8 mouse cellular contexts compared by ENCODE assay signal in the genomic region with DNA sequence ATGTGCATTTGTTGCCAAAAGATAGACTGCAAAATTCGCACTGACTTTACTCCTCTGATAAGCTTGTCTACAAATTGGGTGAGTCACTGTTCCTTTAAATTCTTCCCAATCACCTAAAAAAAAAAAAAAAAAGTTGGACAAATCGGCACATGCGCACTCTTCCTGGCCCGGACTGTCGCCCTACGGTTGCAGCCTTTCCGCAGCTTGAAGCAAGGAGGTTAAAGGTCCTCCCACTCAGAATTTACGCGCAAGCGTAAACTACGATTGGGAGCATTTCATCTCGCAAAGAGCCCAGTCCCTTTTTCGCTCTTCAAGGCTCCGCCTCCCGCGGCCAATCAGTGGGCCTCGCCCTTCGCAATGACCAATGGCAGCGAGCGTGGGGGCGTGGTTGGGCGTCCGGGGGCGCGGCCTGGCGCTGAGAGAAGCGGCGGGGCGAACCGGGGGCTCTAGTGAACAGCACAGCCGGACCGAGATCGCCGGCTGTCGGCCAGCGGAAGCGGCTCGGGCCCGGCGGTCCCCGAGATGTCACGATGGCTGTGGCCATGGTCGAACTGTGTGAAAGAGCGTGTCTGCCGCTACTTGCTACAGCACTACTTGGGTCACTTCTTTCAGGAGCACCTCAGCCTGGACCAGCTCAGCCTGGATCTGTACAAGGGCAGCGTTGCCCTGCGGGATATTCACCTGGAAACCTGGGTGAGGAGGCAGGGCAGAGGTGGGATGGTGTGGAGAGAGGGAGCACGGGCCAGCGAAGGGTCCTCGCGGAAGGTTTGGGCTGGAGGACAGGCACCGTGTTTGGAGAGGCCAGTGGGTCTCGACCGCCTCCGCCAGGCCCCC. TPM values are rescaled to one million over a fixed set of nuclear protein-coding genes. Genes with fewer than 3 reads are reported as not detected.
DNase-seq lines count a peak whose midpoint lies in the region; ATAC-seq and TF ChIP-seq lines count a peak whose summit lies in the region.

A gene (plus strand): TSS at position 395 of the 834 bp plus-strand sequence.

- peaks cover 27% of the 10 kb centered on the region for H3K36me3 ChIP-seq in embryonic facial prominence, embryonic 13.5 days
- no peaks in the 10 kb centered on the region for H3K36me3 ChIP-seq in kidney, adult 2 months (ENCODE audit: control insufficient read depth, insufficient read depth, low read length)
- H3K36me3 ChIP-seq in limb, embryonic 12.5 days, result peaks cover 30% of the 10 kb centered on the region
- peaks cover 17% of the 10 kb centered on the region; the same call in 1 of the 2 replicates for H3K36me3 ChIP-seq in midbrain, embryonic 15.5 days (replicated peaks)
- H3K36me3 ChIP-seq in spleen, adult 2 months (ENCODE audit: control insufficient read depth, insufficient read depth, low read length), result peaks cover 14% of the 10 kb centered on the region

- peak within 1 kb of the TSS; percentile 95 for H3K9ac ChIP-seq in embryonic facial prominence, embryonic 13.5 days
- peak within 1 kb of the TSS; percentile 87 for H3K9ac ChIP-seq in limb, embryonic 12.5 days (replicated peaks)
- H3K9ac ChIP-seq in midbrain, embryonic 15.5 days, result peak within 1 kb of the TSS; percentile 90

- H3K4me1 ChIP-seq in embryonic facial prominence, embryonic 13.5 days, result peaks cover 14% of the 10 kb centered on the region
- peaks cover 3% of the 10 kb centered on the region; the same call in 1 of the 2 replicates for H3K4me1 ChIP-seq in kidney, adult 2 months (ENCODE audit: control insufficient read depth, insufficient read depth, low read length)
- H3K4me1 ChIP-seq in limb, embryonic 12.5 days (replicated peaks), result peaks cover 9% of the 10 kb centered on the region
- peaks cover 22% of the 10 kb centered on the region for H3K4me1 ChIP-seq in midbrain, embryonic 15.5 days
- peaks cover 5% of the 10 kb centered on the region; the same call in 1 of the 2 replicates for H3K4me1 ChIP-seq in spleen, adult 2 months (ENCODE audit: control insufficient read depth, insufficient read depth, insufficient read length)

- H3K4me2 ChIP-seq in embryonic facial prominence, embryonic 13.5 days, result peak within 1 kb of the TSS; percentile 95
- peak within 1 kb of the TSS; percentile 92 for H3K4me2 ChIP-seq in limb, embryonic 12.5 days
- H3K4me2 ChIP-seq in midbrain, embryonic 15.5 days, result peak within 1 kb of the TSS; percentile 92

- DNase-seq in 3134 (ENCODE audit: extremely low read depth, insufficient read length, low spot score), result peak; percentile 95
- peak; percentile 99 for DNase-seq in adrenal gland, postnatal 36 days
- peak; percentile 99 to 100 for DNase-seq in heart, adult 18-20 months
- DNase-seq in kidney, adult 2 months, result peak; percentile 99
- peak; percentile 98 to 99 for DNase-seq in spleen, adult 2 months (ENCODE audit: low read depth in 1 of 2, low spot score in 2 of 2)

- peak; percentile 86 for ATAC-seq in embryonic facial prominence, embryonic 13.5 days (ENCODE audit: insufficient number of reproducible peaks, insufficient read depth, low FRiP score, low TSS enrichment, low read depth)
- ATAC-seq in limb, embryonic 12.5 days (ENCODE audit: insufficient number of reproducible peaks, insufficient read depth, low FRiP score, low TSS enrichment, low read depth), result peak; percentile 90
- ATAC-seq in midbrain, embryonic 15.5 days (replicated peaks), result peak; percentile 93

- no peak for TF ChIP-seq CTCF in kidney, adult 2 months (conservative IDR thresholded peaks at IDR 0.05; ENCODE audit: insufficient read depth, insufficient read length, low read depth, low read length)
- TF ChIP-seq CTCF in spleen, adult 2 months (IDR thresholded peaks at IDR 0.05; ENCODE audit: extremely low read depth, insufficient read depth, insufficient read length, insufficient replicate concordance), result no peak

- peak within 1 kb of the TSS; percentile 73; the same call in 1 of the 2 replicates for H3K27ac ChIP-seq in embryonic facial prominence, embryonic 13.5 days
- peak within 1 kb of the TSS; percentile 79 for H3K27ac ChIP-seq in kidney, adult 2 months (ENCODE audit: insufficient read depth, low read depth, low read length)
- H3K27ac ChIP-seq in limb, embryonic 12.5 days, result peak within 1 kb of the TSS; percentile 74
- peak within 1 kb of the TSS; percentile 59 for H3K27ac ChIP-seq in midbrain, embryonic 15.5 days
- H3K27ac ChIP-seq in spleen, adult 2 months (ENCODE audit: insufficient read depth, low read length), result peak within 1 kb of the TSS; percentile 81

- peak; percentile 63 for TF ChIP-seq POLR2A in kidney, adult 2 months (IDR thresholded peaks at IDR 0.05; ENCODE audit: low read depth, low read length)
- peak; percentile 51 for TF ChIP-seq POLR2A in spleen, adult 2 months (IDR thresholded peaks at IDR 0.05; ENCODE audit: low read depth, low read length)

- H3K27me3 ChIP-seq in embryonic facial prominence, embryonic 13.5 days, result no peaks in the 10 kb centered on the region
- no peaks in the 10 kb centered on the region for H3K27me3 ChIP-seq in kidney, adult 2 months (replicated peaks; ENCODE audit: control insufficient read depth, insufficient read depth, low read length)
- H3K27me3 ChIP-seq in limb, embryonic 12.5 days, result no peaks in the 10 kb centered on the region
- H3K27me3 ChIP-seq in midbrain, embryonic 15.5 days (replicated peaks), result no peaks in the 10 kb centered on the region
- no peaks in the 10 kb centered on the region for H3K27me3 ChIP-seq in spleen, adult 2 months (ENCODE audit: control insufficient read depth, insufficient read depth, low read length)

- WGBS in embryonic facial prominence, embryonic 13.5 days, result under 1% methylated on average over 55 of the region's 55 CpGs
- WGBS in kidney, adult 2 months, result under 1% methylated on average over 55 of the region's 55 CpGs
- WGBS in limb, embryonic 12.5 days, result under 1% methylated on average over 55 of the region's 55 CpGs
- WGBS in midbrain, embryonic 15.5 days, result under 1% methylated on average over 55 of the region's 55 CpGs
- under 1% methylated on average over 55 of the region's 55 CpGs for WGBS in spleen, adult 2 months

- H3K4me3 ChIP-seq in embryonic facial prominence, embryonic 13.5 days, result peak within 1 kb of the TSS; percentile 89
- peak within 1 kb of the TSS; percentile 81 for H3K4me3 ChIP-seq in kidney, adult 2 months (ENCODE audit: insufficient read depth, low read depth, low read length)
- H3K4me3 ChIP-seq in limb, embryonic 12.5 days (replicated peaks), result peak within 1 kb of the TSS; percentile 86
- H3K4me3 ChIP-seq in midbrain, embryonic 15.5 days, result peak within 1 kb of the TSS; percentile 71
- H3K4me3 ChIP-seq in spleen, adult 2 months (ENCODE audit: extremely low read depth, insufficient read depth, insufficient read length), result peak within 1 kb of the TSS; percentile 88

- H3K9me3 ChIP-seq in embryonic facial prominence, embryonic 13.5 days, result no peaks in the 10 kb centered on the region
- H3K9me3 ChIP-seq in limb, embryonic 12.5 days, result no peaks in the 10 kb centered on the region
- no peaks in the 10 kb centered on the region for H3K9me3 ChIP-seq in midbrain, embryonic 15.5 days

RNA-seq across cellular contexts. Expression of the gene that starts here (rescaled TPM):
- total RNA-seq in adrenal gland, postnatal 36 days (2021), result 10 to 100 TPM; 30.7 to 33.3 TPM
- 10.3 and 10.5 TPM in 2 replicates for polyA plus RNA-seq in embryonic facial prominence, embryonic 13.5 days (2015; fragmentation: Nextera tagmentation; extraction: Ambion mirVana)
- total RNA-seq in heart, adult 18-20 months (2021), result 10 to 100 TPM; 21.5 to 22.1 TPM
- polyA plus RNA-seq in kidney, adult 2 months (2012; rRNA removed), result 27.4 and 33.2 TPM in 2 replicates
- 11.1 and 11.2 TPM in 2 replicates for polyA plus RNA-seq in limb, embryonic 12.5 days (2016; fragmentation: Nextera tagmentation; extraction: Ambion mirVana)
- 16.1 and 16.4 TPM in 2 replicates for polyA plus RNA-seq in midbrain, embryonic 15.5 days (2015; fragmentation: Nextera tagmentation; extraction: Ambion mirVana)
- 47.4 and 57.5 TPM in 2 replicates for polyA plus RNA-seq in spleen, adult 2 months (2012; rRNA removed)

Comparison
In these comparisons a context has a peak if more than half of its experiments do, and no peak if none do; other contexts are left out.
1. Peak in every context shown above with its lines: DNase-seq, ATAC-seq, H3K4me3 ChIP-seq and H3K27ac ChIP-seq.